Mouse (Mus musculus): Measurements from ENCODE around the gene Col5a2. TPM values are rescaled to one million over a fixed set of nuclear protein-coding genes. Genes with fewer than 3 reads are reported as not detected.
"Not testable (repeated sequence)": the region's sequence is repeated elsewhere in the genome, so short reads cannot be mapped to it uniquely, and the experiment has no call there.

Col5a2 gene
- total RNA-seq (2014; rRNA removed), result 19.8 and 23.8 TPM in 2 replicates
- polyA plus RNA-seq (2015; fragmentation: Nextera tagmentation; extraction: Ambion mirVana), result 6.5 and 6.8 TPM in 2 replicates

DNA sequence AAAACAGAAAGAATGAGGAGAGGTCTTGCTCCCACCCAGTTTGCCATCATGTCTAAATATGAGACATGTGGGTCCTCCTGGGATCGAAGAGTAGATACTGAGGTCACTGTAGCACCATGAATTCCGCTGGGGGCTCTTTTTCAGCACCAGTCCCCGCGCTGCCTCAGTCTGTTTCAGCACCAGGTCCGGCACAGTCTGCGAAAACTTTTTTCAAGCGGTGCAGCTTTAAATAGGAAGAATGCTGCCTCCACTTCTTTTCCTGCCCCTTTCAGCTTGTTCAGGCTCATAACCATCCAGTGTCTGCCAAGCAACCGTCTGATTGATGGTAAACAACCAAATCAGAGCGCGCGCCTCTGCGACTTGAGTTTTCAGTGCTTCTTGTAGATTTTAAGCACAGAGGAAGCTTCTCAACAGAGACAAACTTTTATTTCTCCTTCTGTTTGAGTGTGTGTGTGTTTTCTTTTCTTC is at the start of gene Col5a2:
Gene Col5a2, minus strand, starts transcription at position 418 of the 468 bp plus-strand sequence.
- ATAC-seq (ENCODE audit: low FRiP score) (peak; percentile 55; the same call in 1 of the 2 replicates), DNase-seq (ENCODE audit: low spot score) (peak; percentile 64)
- H3K27me3 ChIP-seq (ENCODE audit: insufficient read depth, low read length), result no peaks in the 10 kb centered on the region
- H3K4me2 ChIP-seq (ENCODE audit: low read depth, low read length, poor library complexity, severe bottlenecking), result peak within 1 kb of the TSS; percentile 60
- 0 out of 2 replicates have a peak within 1 kb of the TSS, but pooled peaks have one; percentile 29 for H3K9ac ChIP-seq (replicated peaks; ENCODE audit: low read length, poor library complexity, severe bottlenecking)
- no peaks in the 10 kb centered on the region for H3K9me3 ChIP-seq (ENCODE audit: low read length)
- WGBS, result 30% methylated on average over 12 of the region's 12 CpGs
- H3K4me3 ChIP-seq (ENCODE audit: low read depth, low read length), result peak within 1 kb of the TSS; percentile 37
- H3K27ac ChIP-seq (ENCODE audit: low read depth, low read length), result no peak within 1 kb of the TSS
- TF ChIP-seq CTCF (IDR thresholded peaks at IDR 0.05), result no peak
- no peaks in the 10 kb centered on the region for H3K4me1 ChIP-seq (ENCODE audit: insufficient read depth, low read length)
- H3K36me3 ChIP-seq (ENCODE audit: insufficient read depth, low read length), result no peaks in the 10 kb centered on the region

DNA sequence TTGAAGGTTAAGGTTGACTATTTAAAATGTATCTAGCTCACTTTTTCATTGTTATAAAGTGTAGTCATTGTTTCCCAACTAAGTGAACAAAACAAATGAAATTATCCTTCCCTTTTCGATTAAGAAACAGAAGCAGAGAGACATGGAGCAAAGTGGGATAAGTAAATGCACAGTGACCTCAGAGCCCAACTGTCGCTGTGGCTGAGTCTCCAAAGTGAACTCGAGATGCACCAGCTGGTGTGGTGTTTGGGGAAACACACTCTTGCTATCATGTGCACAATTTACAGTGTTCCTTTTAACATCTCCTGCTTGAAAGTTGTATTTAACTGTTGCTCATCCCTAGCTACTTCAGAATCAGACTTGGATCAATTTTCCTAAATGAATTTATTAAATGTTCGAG is 47.4 kb upstream of the Col5a2 start:
- DNase-seq (ENCODE audit: low spot score) (no peak), ATAC-seq (ENCODE audit: low FRiP score) (no peak)
- no peaks in the 10 kb centered on the region for H3K36me3 ChIP-seq (ENCODE audit: insufficient read depth, low read length)
- no peak overlapping the region for H3K4me3 ChIP-seq (ENCODE audit: low read depth, low read length)
- H3K27ac ChIP-seq (ENCODE audit: low read depth, low read length), result no peak overlapping the region
- no peak overlapping the region for H3K9ac ChIP-seq (replicated peaks; ENCODE audit: low read length, poor library complexity, severe bottlenecking)
- no peaks in the 10 kb centered on the region for H3K4me1 ChIP-seq (ENCODE audit: insufficient read depth, low read length)
- no peaks in the 10 kb centered on the region for H3K27me3 ChIP-seq (ENCODE audit: insufficient read depth, low read length)
- no peak overlapping the region for H3K4me2 ChIP-seq (ENCODE audit: low read depth, low read length, poor library complexity, severe bottlenecking)
- 84% methylated on average over 4 of the region's 4 CpGs for WGBS
- no peaks in the 10 kb centered on the region for H3K9me3 ChIP-seq (ENCODE audit: low read length)
- no peak for TF ChIP-seq CTCF (IDR thresholded peaks at IDR 0.05)

DNA sequence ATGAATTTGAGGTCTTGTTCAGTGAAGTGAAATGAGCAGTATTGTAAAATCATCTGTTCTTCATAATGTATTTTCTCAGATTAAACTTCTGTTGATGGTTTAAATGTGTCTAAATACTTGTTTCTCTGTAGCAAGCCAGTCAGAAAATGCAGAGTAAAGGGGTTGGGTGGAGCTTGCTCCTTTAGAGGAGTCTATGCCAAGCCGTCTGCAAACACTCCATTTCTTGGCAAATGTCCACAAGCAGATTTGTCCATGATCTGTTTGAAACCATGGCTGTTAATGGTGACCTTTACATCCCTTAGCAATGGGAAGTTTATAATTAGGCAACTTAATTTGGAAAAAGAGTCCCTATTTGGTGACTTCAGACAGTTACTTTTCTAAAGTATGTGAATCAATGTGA is 38.8 kb upstream of the Col5a2 start:
- peak; percentile 8 for DNase-seq (ENCODE audit: low spot score)
- H3K4me3 ChIP-seq (ENCODE audit: low read depth, low read length), result no peak overlapping the region

GRCm38 (mm10) chr1:45541161-45541560 is 38.1 kb upstream of the Col5a2 start:
- Histone ChIP-seq H3K9me3 (ENCODE audit: low read length) (no peaks in the 10 kb centered on the region), H3K27me3 (ENCODE audit: insufficient read depth, low read length) (no peaks in the 10 kb centered on the region), H3K4me2 (ENCODE audit: low read depth, low read length, poor library complexity, severe bottlenecking) (no peak overlapping the region), H3K4me3 (ENCODE audit: low read depth, low read length) (no peak overlapping the region), H3K9ac (replicated peaks; ENCODE audit: low read length, poor library complexity, severe bottlenecking) (no peak overlapping the region), H3K36me3 (ENCODE audit: insufficient read depth, low read length) (no peaks in the 10 kb centered on the region), H3K4me1 (ENCODE audit: insufficient read depth, low read length) (no peaks in the 10 kb centered on the region), H3K27ac (ENCODE audit: low read depth, low read length) (no peak overlapping the region)
- no peak for DNase-seq (ENCODE audit: low spot score)
- ATAC-seq (ENCODE audit: low FRiP score), result no peak
- no peak for TF ChIP-seq CTCF (IDR thresholded peaks at IDR 0.05)
- 89% methylated on average over 2 of the region's 2 CpGs for WGBS

More for the DNA sequence above, 38.8 kb upstream of the Col5a2 start:
- H3K27ac ChIP-seq (ENCODE audit: low read depth, low read length), result no peak overlapping the region
- H3K4me1 ChIP-seq (ENCODE audit: insufficient read depth, low read length), result no peaks in the 10 kb centered on the region
- H3K36me3 ChIP-seq (ENCODE audit: insufficient read depth, low read length), result no peaks in the 10 kb centered on the region
- no peak overlapping the region for H3K4me2 ChIP-seq (ENCODE audit: low read depth, low read length, poor library complexity, severe bottlenecking)
- TF ChIP-seq CTCF (IDR thresholded peaks at IDR 0.05), result no peak
- ATAC-seq (ENCODE audit: low FRiP score), result no peak
- no peaks in the 10 kb centered on the region for H3K27me3 ChIP-seq (ENCODE audit: insufficient read depth, low read length)
- H3K9me3 ChIP-seq (ENCODE audit: low read length), result no peaks in the 10 kb centered on the region
- H3K9ac ChIP-seq (replicated peaks; ENCODE audit: low read length, poor library complexity, severe bottlenecking), result no peak overlapping the region
- 44% methylated on average over 1 of the region's 1 CpGs for WGBS

DNA sequence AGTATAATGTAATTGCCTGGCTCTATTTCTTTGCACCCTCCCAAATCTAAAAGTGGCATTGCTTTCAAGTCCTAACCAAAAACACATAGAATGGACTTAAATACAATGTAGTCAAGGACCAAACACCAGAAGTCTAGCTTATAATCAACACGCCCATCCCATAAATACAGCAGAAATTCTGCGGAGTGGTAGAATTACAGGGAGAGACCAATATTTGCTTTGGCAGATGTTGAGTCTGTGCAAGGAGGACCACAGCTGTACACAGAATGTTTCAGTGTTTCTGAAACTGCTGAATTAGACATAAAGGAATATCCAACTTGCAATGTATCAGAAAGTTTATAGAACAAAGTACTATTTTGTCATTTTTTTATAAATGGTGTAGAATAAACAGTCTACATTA is 28.4 kb upstream of the Col5a2 start:
- 93% methylated on average over 2 of the region's 2 CpGs for WGBS
- H3K27me3 ChIP-seq (ENCODE audit: insufficient read depth, low read length), result no peaks in the 10 kb centered on the region
- TF ChIP-seq CTCF (IDR thresholded peaks at IDR 0.05), result no peak
- H3K9ac ChIP-seq (replicated peaks; ENCODE audit: low read length, poor library complexity, severe bottlenecking), result no peak overlapping the region
- H3K9me3 ChIP-seq (ENCODE audit: low read length), result no peaks in the 10 kb centered on the region
- H3K27ac ChIP-seq (ENCODE audit: low read depth, low read length), result no peak overlapping the region
- no peak for ATAC-seq (ENCODE audit: low FRiP score)
- DNase-seq (ENCODE audit: low spot score), result no peak
- no peak overlapping the region for H3K4me2 ChIP-seq (ENCODE audit: low read depth, low read length, poor library complexity, severe bottlenecking)
- no peak overlapping the region for H3K4me3 ChIP-seq (ENCODE audit: low read depth, low read length)
- no peaks in the 10 kb centered on the region for H3K36me3 ChIP-seq (ENCODE audit: insufficient read depth, low read length)
- H3K4me1 ChIP-seq (ENCODE audit: insufficient read depth, low read length), result no peaks in the 10 kb centered on the region

DNA sequence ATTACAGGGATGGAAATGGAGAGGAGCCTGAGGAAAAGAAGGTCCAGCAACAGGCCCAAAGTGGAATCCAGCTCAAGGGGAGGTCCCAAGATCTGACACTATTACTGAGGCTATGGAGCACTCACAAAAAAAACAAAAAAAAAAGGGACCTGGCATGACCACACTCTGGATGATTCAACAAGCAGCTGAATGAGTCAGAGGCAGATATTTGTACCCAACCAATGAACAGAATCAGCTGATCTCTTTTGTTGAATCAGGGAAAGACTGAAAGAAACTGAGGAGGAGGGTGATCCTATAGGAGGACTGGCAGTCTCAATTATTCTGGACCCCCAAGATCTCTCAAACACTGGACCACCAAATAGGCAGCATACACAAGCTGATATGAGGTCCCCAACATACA is 24.4 kb upstream of the Col5a2 start:
- H3K27me3 ChIP-seq (ENCODE audit: insufficient read depth, low read length); H3K4me3 ChIP-seq (ENCODE audit: low read depth, low read length); H3K27ac ChIP-seq (ENCODE audit: low read depth, low read length); DNase-seq (ENCODE audit: low spot score); H3K4me1 ChIP-seq (ENCODE audit: insufficient read depth, low read length); H3K36me3 ChIP-seq (ENCODE audit: insufficient read depth, low read length); H3K9me3 ChIP-seq (ENCODE audit: low read length); H3K4me2 ChIP-seq (ENCODE audit: low read depth, low read length, poor library complexity, severe bottlenecking); ATAC-seq (ENCODE audit: low FRiP score); H3K9ac ChIP-seq (replicated peaks; ENCODE audit: low read length, poor library complexity, severe bottlenecking): not testable (repeated sequence)

All from midbrain, postnatal 0 days (tissue).